In genomic region chr13:45181529-45182230, GRCm38 (mm10) we compare ENCODE assay signal across 19 mouse cellular contexts.
DNase-seq lines count a peak whose midpoint lies in the region; TF ChIP-seq lines count a peak whose summit lies in the region.
"Had no signal": no experiment of that assay in that cellular context is flagged by ENCODE, and none has a peak within 500 bp of the region (broad histone marks: within the 10 kb centered on the region; RNA-seq: fewer than 3 reads in every experiment).

No protein-coding gene starts in this region.

- DNase-seq in cerebellum, postnatal 10 days, result peak; percentile 57 to 62
- DNase-seq in cerebellum, postnatal 4 days (ENCODE audit: low spot score in 2 of 2), result no peak
- DNase-seq in kidney, adult 2 months, result peak; percentile 25
- DNase-seq in kidney, postnatal 10 days, result no peak
- DNase-seq in gonadal fat pad, adult 2 months (ENCODE audit: low read depth), result peak; percentile 9
- DNase-seq in left cerebral cortex, adult 18-20 months (ENCODE audit: low spot score in 2 of 2), result no peak
- DNase-seq in lung, postnatal 25 days (ENCODE audit: low spot score), result no peak
- DNase-seq: adrenal gland, adult 2 months; adrenal gland, postnatal 36 days; cerebellum, adult 11 months; cerebellum, adult 8-10 months; forebrain, postnatal 0 days; gastrocnemius, postnatal 14 days; heart, postnatal 4 days had no signal

- H3K27ac ChIP-seq in kidney, adult 2 months (ENCODE audit: insufficient read depth, low read depth, low read length), result no peak overlapping the region
- H3K27ac ChIP-seq: embryonic facial prominence, embryonic 10.5 days; forebrain, embryonic 13.5 days; heart, embryonic 13.5 days; hindbrain, embryonic 12.5 days had no signal

- TF ChIP-seq CTCF in kidney, adult 2 months (conservative IDR thresholded peaks at IDR 0.05; ENCODE audit: insufficient read depth, insufficient read length, low read depth, low read length), result no peak

- WGBS in kidney, adult 2 months, result 80% methylated on average over 1 of the region's 1 CpGs

- H3K27me3 ChIP-seq in kidney, adult 2 months (replicated peaks; ENCODE audit: control insufficient read depth, insufficient read depth, low read length), result no peaks in the 10 kb centered on the region
- H3K27me3 ChIP-seq: heart, embryonic 13.5 days; hindbrain, embryonic 12.5 days; Patski had no signal

- H3K36me3 ChIP-seq in kidney, adult 2 months (ENCODE audit: control insufficient read depth, insufficient read depth, low read length), result no peaks in the 10 kb centered on the region
- H3K36me3 ChIP-seq: embryonic facial prominence, embryonic 10.5 days; heart, embryonic 13.5 days; hindbrain, embryonic 12.5 days had no signal

- no peak overlapping the region for H3K4me3 ChIP-seq in kidney, adult 2 months (ENCODE audit: insufficient read depth, low read depth, low read length)
- H3K4me3 ChIP-seq: embryonic facial prominence, embryonic 10.5 days; forebrain, embryonic 13.5 days; heart, embryonic 13.5 days; hindbrain, embryonic 12.5 days had no signal

- TF ChIP-seq POLR2A in kidney, adult 2 months (IDR thresholded peaks at IDR 0.05; ENCODE audit: low read depth, low read length), result no peak

- H3K4me1 ChIP-seq in kidney, adult 2 months (ENCODE audit: control insufficient read depth, insufficient read depth, low read length), result no peaks in the 10 kb centered on the region
- H3K4me1 ChIP-seq: embryonic facial prominence, embryonic 10.5 days; forebrain, embryonic 13.5 days; hindbrain, embryonic 12.5 days had no signal

Comparison
In these comparisons a context has a peak if more than half of its experiments do, and no peak if none do; other contexts are left out.
1. DNase-seq: peak in cerebellum, postnatal 10 days (2 of 2), kidney, adult 2 months (single experiment) and gonadal fat pad, adult 2 months (single experiment); none in cerebellum, postnatal 4 days (0 of 2), kidney, postnatal 10 days (single experiment), left cerebral cortex, adult 18-20 months (0 of 2) and lung, postnatal 25 days (single experiment).